Mouse (Mus musculus) R1 (cell line): ENCODE measurements around the gene Socs1.

Experiments used
- DNase-seq: peaks from one replicate; pipeline ENCODE4 v3.0.0-alpha.2; 2018; ENCODE audit warnings: low read depth, low spot score

The Socs1 gene

DNA sequence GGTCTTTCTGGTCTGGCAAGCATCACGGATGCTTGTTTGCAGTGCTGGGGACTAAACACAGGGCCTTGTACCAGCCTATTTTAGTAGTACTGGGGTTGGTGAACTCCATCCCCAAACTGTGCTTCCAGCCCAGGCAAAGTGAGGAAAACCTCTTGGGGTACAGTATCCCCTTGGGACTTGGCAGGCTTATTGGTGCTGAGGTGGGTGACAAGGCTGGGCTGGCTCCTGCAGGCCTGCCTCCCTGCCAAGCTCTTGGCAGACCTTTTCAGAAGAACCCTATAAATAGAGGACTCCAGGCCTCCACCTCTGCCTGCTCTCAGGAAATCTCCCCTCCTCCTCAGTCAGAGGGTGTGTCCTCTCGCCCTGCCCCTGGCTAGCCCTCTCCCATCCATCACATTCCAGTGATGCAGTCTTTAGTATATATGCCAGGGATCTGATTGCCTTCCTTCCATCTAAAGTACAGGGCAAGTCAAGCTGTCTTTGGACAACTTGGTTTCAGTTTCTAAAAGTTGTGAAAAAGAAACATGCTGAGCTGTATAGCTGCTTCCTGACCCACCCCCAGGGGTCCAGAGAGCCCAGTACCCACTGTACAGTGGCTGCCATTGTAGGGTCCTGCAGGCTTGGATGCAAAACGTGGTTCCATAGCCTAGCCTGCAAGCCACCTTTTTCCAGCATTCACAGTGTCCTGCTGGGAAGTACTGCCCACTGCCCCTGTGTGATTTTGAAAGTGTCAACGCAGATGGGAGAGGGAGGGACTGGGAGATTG, 1.6 kb upstream of the Socs1 start:
- no peak for DNase-seq

DNA sequence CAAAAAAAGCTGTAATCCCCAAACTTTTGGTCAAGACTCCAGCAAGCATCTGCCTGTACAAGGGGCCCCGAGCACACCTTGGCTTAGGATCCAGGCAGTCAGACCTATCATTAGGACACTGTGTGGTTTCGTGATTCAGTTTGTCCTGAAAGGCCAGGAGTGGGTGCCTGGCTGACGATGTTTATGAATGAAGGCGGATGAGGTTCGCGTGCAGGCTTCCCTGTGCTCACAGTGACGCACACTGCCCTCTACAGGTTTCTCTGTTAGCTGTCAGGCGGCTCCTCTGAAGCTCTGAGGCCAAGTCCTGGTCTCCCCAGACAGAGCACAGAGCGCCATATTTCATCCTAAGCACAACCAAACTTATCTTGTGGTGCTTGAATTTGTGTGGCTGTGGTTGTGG, 952 bp upstream of the Socs1 start:
- DNase-seq: peak; percentile 92

- peak; percentile 90 for DNase-seq
These were observed 454 bp downstream of the Socs1 start for GRCm38 (mm10) chr16:10784793-10785370.

DNA sequence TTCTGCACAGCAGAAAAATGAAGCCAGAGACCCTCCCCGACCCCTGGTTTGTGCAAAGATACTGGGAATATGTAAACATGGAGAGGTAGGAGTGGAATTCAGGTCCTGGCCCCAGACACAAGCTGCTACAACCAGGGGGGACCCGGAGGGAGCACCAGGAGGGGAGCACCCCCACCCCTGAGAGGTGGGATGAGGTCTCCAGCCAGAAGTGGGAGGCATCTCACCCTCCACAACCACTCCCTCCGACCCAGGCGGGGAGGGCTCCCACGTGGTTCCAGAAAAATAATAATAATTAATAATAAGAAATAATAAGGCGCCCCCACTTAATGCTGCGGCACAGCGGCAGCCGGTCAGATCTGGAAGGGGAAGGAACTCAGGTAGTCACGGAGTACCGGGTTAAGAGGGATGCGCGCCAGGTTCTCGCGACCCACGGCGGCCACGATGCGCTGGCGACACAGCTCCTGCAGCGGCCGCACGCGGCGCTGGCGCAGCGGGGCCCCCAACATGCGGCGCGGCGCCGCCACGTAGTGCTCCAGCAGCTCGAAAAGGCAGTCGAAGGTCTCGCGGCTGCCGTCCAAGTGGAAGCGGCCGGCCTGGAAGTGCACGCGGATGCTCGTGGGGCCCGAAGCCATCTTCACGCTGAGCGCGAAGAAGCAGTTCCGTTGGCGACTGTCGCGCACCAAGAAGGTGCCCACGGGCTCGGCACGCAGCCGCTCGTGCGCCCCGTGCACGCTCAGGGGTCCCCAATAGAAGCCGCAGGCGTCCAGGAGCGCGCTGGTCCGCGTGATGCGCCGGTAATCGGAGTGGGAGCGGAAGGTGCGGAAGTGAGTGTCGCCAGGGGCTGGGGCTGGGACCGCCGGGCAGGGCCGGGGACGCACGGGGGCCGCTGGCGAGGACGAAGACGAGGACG, 1.2 kb downstream of the Socs1 start:
- peak; percentile 28 for DNase-seq

DNA sequence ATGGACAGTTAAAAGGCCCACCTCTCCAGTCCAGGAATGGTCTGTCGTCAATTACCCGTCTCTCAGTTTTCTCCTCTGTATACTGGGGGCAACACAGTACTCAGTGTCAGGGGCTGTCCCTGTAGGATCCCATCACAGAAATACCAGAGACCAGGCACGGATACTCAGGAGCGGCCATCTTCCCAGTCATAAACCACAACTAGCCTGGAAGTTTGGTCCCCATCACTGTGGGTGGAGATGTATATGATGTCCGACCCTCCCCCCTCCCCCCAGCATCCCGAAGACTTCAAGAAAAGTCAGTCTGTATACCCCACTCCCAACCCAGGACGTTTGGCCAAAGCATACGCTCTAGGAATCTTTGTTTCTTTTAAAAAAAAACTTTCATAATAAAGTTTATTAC, 1.9 kb downstream of the Socs1 start:
- no peak for DNase-seq

DNA sequence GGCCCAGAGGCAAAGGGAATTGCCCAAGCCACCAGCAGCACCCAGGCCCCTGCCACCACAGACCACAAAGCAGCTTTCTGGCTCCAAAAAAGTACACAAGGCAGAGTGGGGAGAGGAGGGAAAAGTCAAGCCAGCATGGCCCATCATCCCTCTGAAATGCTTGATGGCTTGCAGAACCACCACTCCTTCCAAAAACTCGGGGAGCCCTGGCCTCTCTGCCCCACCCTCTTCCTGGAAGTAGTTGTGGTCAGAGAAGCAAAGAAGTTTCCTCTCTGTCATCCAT, 2.2 kb downstream of the Socs1 start:
- no peak for DNase-seq

- no peak for DNase-seq
These were observed 2.8 kb downstream of the Socs1 start for GRCm38 (mm10) chr16:10782377-10783151.

DNA sequence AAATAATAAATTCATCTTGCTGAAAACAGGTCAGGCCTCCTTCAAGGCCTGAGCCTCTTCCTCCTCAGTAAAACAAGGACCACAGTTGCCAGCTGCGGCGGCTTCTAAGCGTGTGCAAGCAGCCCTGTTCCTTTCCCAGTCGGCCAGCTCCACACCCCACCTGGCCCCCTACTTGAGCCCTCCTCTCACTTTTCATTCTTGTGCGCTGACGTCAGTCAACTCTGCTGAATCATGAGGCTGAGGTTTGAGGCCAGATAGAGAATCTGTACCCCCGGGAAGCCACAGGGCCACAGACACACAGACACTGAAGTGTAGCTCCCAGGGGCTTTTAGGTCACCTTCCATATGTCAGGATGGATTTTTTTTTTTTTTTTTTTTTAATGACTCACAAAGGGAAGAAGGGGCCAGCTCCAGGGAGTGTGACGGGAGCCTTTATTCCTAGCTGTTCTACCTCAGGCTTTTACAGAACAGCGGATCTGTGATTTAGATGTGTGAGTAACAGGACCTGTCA, 3.4 kb downstream of the Socs1 start:
- peak; percentile 39 for DNase-seq

DNA sequence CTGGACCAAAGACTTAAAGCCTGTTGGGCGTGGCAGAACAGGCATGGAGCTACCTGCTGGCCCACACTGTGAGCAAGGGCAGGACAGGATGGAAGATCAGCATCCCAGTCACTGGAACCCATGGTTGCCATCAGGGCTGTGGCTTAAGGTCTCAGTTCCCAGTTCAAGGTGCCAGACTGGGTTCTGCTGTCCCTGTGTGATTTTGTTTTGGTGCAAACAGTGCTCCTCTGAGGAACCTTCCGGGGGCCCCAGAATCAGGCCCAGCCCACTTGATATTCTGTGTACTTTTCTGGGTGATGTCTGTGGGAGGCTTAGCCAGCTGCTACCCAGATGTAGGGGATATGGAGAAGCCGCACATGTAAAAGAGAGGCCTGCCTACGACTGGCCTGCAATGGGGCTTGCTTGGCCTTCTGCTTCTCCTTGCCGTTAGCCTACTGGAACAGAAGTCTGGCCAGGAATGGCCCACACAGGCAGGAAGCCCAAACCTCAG, 4.7 kb downstream of the Socs1 start:
- no peak for DNase-seq

DNA sequence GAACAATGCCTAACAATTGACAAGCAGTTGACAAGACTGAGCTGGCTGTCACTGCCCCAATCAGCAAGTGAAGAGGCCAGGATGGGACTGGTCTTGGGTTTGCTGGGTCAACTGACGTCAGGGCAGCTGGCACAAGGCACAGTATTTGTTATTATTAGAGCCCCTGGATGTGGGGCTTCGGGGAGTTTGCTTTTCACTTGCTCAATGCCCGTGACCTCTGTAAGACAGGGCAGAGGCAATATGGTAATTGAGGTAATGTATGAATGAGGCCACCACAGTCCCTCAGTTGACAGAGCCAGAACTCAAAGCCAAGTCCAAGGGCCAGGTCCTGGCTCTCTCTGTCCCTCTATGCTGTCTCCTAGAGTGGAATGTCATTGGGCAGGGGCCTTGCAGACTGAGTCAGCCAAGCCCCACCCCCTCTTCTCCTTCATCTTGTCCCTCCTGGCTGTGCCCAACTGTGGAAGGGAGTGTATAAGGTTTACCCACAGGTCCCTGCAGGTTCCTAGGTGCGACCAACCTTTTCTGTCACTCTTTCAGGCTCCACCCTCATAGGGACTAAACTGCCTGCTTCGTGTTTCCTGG, 7.7 kb downstream of the Socs1 start:
- no peak for DNase-seq

- no peak for DNase-seq
These were observed 9.0 kb downstream of the Socs1 start for GRCm38 (mm10) chr16:10776322-10776721.

- DNase-seq: no peak
These were observed 10.6 kb downstream of the Socs1 start for GRCm38 (mm10) chr16:10774726-10775125.

DNA sequence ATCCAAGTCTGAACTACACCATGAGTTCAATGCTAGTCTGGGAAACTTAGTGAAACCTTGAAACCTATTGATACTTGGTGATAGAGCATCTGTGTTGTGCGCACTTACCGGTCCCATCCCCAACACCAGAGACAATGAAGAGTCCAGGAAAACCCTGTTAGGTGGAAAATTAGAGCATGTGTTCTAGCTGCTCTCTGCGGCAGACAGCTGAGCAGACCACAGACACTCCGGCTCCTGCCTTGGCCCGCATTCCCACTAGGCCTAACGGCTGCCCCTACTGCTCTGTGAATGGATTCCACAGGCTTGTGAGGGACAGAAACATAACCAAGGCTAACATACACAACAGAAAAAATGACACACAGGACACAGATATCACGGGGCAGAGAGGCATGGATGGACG, 11.8 kb downstream of the Socs1 start:
- no peak for DNase-seq

- DNase-seq: no peak
These were observed 13.4 kb downstream of the Socs1 start for GRCm38 (mm10) chr16:10771769-10772510.

- DNase-seq: no peak
These were observed 14.6 kb downstream of the Socs1 start for GRCm38 (mm10) chr16:10770531-10771325.

DNA sequence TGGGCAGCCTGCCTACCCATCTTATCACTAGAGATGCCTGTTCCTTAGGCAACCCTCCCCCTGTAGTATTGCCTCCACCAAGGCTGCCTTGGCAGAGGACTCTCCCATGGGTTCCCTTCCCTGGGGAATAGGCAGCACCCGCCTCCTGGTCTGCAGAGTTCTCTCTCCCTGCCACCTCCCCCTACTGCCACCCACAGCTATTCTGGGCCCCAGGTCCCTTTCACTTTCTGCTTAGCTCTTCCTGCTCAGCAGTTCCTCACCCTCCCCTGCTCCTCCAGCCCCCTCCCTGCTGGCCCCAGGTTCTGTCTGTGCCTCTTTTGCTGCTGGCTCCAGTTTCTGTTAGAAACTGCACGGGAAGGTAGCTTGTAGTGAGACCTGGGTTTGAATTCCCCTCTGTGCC, 15.7 kb downstream of the Socs1 start:
- DNase-seq: no peak

DNA sequence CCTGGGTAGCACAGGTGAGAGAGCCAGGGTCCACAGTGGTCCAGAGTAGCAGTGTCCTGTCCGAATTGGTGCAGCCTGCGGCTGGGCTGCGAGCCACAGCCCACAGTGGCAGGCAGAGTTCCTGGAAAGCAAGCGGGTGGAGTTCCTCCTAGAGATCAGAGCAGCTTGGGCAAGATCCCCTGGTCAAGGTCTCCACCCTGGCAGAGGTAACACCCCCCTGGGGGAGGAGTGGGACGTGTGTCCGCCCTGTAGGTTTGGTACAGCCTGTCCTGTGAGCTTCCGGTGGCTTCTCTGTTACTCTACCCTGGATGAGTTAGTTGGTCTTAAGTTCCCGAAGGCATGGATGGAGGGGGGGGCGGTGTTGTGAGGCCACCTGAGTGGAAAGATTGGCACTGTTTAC, 16.5 kb downstream of the Socs1 start:
- DNase-seq: no peak

- DNase-seq: peak; percentile 83
These were observed 18.2 kb downstream of the Socs1 start for GRCm38 (mm10) chr16:10767158-10767557.

DNA sequence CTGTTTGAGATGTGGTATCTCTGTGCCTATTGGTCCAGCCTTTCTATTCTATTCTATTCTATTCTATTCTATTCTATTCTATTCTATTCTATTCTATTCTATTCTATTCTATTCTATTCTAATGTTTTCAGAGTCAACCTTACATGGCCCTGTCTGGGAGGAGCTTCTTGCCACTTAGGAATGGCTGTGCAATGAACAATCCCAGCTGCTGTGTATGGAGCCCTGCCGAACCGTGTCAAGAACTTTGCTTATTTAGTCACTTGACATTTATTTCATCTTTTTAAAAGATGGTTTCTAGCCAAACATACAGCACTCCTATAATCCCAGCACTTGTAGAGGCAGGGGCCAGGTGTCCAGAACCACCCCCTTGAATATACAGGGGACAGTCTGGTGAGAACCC, 21.0 kb downstream of the Socs1 start:
- no peak for DNase-seq
